Mouse (Mus musculus): ENCODE results near the gene Zfp821. TPM values are rescaled to one million over a fixed set of nuclear protein-coding genes. Genes with fewer than 3 reads are reported as not detected.

The Zfp821 gene
- polyA plus RNA-seq, 1 experiment: not detected

DNA sequence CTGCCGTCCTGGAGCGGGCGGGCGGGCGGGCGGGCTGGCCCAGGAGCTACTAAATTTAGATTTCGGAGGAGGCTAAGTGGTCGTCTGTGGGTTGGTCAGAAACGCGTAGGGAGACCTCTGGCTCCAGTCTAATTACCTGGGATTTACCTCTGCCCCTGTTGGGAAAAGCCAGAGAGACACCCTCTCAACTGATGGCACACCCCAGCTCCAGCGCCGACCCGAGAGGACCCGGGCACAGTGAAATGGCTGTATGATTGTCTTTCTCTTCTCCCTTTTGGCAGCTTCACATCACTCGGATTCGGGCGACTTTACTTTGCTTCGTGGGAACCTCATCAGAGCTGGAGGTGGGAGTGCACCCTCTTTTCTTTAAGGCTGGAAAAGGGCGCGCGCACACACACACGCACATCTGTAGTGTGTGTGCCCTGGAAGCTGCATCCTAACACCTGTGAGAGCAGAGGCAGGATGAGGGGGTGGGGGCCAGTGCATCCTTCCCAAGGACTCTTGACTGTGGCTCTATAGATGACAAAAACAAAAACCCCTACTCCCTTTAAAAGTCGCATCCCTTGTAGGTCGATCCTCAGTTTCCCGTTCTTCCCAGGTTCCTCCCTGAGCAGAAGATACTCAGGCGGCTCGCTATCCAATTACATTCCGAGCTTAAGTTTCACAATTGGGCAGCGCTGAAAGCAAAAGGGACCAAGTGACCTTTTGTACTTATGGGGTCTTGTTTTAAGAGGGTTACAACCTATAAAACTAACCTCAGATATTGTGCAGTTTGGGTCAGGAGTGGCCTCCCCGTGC lies 929 bp downstream of the Zfp821 start:
- Histone ChIP-seq H3K4me3 (ENCODE audit: insufficient read depth, low read depth, low read length) (peak overlapping the region; percentile 99), H3K4me1 (ENCODE audit: control insufficient read depth, insufficient read depth, low read length) (peaks cover 5% of the 10 kb centered on the region), H3K27ac (ENCODE audit: insufficient read depth, low read depth, low read length) (no peak overlapping the region)
- TF ChIP-seq CTCF (IDR thresholded peaks at IDR 0.05; ENCODE audit: insufficient read depth, low read depth, low read length) (peak; percentile 24; the same call in 1 of the 2 replicates), POLR2A (IDR thresholded peaks at IDR 0.05; ENCODE audit: insufficient read depth, low read depth, low read length) (no peak)
- 2% methylated on average over 30 of the region's 30 CpGs for WGBS

GRCm38 (mm10) chr8:109706874-109707237 lies 1.5 kb downstream of the Zfp821 start:
- 3% methylated on average over 2 of the region's 2 CpGs for WGBS
- TF ChIP-seq CTCF (IDR thresholded peaks at IDR 0.05; ENCODE audit: insufficient read depth, low read depth, low read length) (peak; percentile 70; the same call in 1 of the 2 replicates), POLR2A (IDR thresholded peaks at IDR 0.05; ENCODE audit: insufficient read depth, low read depth, low read length) (no peak)
- Histone ChIP-seq H3K4me3 (ENCODE audit: insufficient read depth, low read depth, low read length) (no peak overlapping the region), H3K4me1 (ENCODE audit: control insufficient read depth, insufficient read depth, low read length) (peaks cover 5% of the 10 kb centered on the region), H3K27ac (ENCODE audit: insufficient read depth, low read depth, low read length) (no peak overlapping the region)

- 93% methylated on average over 4 of the region's 4 CpGs for WGBS
- Histone ChIP-seq H3K4me3 (ENCODE audit: insufficient read depth, low read depth, low read length) (no peak overlapping the region), H3K4me1 (ENCODE audit: control insufficient read depth, insufficient read depth, low read length) (peaks cover 5% of the 10 kb centered on the region), H3K27ac (ENCODE audit: insufficient read depth, low read depth, low read length) (no peak overlapping the region)
- TF ChIP-seq POLR2A (IDR thresholded peaks at IDR 0.05; ENCODE audit: insufficient read depth, low read depth, low read length) (no peak), CTCF (IDR thresholded peaks at IDR 0.05; ENCODE audit: insufficient read depth, low read depth, low read length) (no peak)
Measured at GRCm38 (mm10) chr8:109707921-109708320, 2.6 kb downstream of the Zfp821 start.

- no peak overlapping the region for H3K27ac ChIP-seq (ENCODE audit: insufficient read depth, low read depth, low read length)
- H3K4me3 ChIP-seq (ENCODE audit: insufficient read depth, low read depth, low read length): no peak overlapping the region
- H3K4me1 ChIP-seq (ENCODE audit: control insufficient read depth, insufficient read depth, low read length): no peaks in the 10 kb centered on the region
- WGBS: 67% methylated on average over 1 of the region's 1 CpGs
- TF ChIP-seq POLR2A (IDR thresholded peaks at IDR 0.05; ENCODE audit: insufficient read depth, low read depth, low read length) (no peak), CTCF (IDR thresholded peaks at IDR 0.05; ENCODE audit: insufficient read depth, low read depth, low read length) (no peak)
Measured at GRCm38 (mm10) chr8:109712521-109712920, 7.2 kb downstream of the Zfp821 start.

DNA sequence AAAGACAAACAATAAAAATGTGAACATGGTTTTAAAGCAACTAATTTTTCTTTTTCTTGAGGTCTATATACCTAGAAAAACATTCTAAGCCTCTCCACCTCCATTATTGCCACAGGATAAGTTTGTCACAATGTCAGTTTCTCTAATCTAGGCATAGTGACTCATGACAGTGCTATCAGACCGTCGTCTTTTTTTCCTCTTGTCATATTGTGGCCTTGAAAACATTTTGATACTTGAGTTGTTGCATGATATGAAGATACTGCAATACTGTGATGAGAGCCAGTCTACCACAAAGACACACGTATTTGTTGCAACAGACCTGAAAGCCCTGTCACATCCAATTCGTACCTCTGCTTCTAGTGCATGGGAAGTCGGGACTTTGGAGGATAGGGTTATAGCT lies 9.6 kb downstream of the Zfp821 start:
- Histone ChIP-seq H3K27ac (ENCODE audit: insufficient read depth, low read depth, low read length) (no peak overlapping the region), H3K4me3 (ENCODE audit: insufficient read depth, low read depth, low read length) (no peak overlapping the region), H3K4me1 (ENCODE audit: control insufficient read depth, insufficient read depth, low read length) (no peaks in the 10 kb centered on the region)
- 95% methylated on average over 5 of the region's 5 CpGs for WGBS
- TF ChIP-seq POLR2A (IDR thresholded peaks at IDR 0.05; ENCODE audit: insufficient read depth, low read depth, low read length) (no peak), CTCF (IDR thresholded peaks at IDR 0.05; ENCODE audit: insufficient read depth, low read depth, low read length) (no peak)

DNA sequence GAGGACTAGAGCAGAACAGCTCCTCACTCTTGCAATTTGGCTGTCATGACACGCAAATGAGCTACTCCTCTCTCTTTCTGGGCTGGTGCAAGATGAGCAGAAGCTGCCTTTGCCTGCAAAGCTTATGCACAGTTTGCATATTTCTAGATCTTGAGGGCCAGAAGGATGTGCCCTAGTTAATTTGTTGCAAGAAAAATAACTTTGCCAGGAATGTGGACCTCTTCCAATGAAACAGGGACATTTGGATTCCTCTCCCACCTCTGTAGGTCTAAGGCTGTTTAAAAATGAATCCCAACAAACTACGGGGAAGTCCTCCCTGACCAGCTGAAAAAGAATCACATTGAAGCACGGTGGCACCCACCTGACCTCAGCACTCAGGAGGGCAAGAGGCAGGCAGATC lies 19.8 kb downstream of the Zfp821 start:
- TF ChIP-seq CTCF (IDR thresholded peaks at IDR 0.05; ENCODE audit: insufficient read depth, low read depth, low read length) (no peak), POLR2A (IDR thresholded peaks at IDR 0.05; ENCODE audit: insufficient read depth, low read depth, low read length) (no peak)
- WGBS: 86% methylated on average over 3 of the region's 3 CpGs
- H3K4me3 ChIP-seq (ENCODE audit: insufficient read depth, low read depth, low read length): no peak overlapping the region
- no peak overlapping the region for H3K27ac ChIP-seq (ENCODE audit: insufficient read depth, low read depth, low read length)
- H3K4me1 ChIP-seq (ENCODE audit: control insufficient read depth, insufficient read depth, low read length): no peaks in the 10 kb centered on the region

GRCm38 (mm10) chr8:109731012-109731411 lies 25.7 kb downstream of the Zfp821 start:
- H3K4me1 ChIP-seq (ENCODE audit: control insufficient read depth, insufficient read depth, low read length): peaks cover 8% of the 10 kb centered on the region; the same call in 1 of the 2 replicates
- WGBS: 69% methylated on average over 3 of the region's 3 CpGs
- H3K4me3 ChIP-seq (ENCODE audit: insufficient read depth, low read depth, low read length): no peak overlapping the region
- TF ChIP-seq POLR2A (IDR thresholded peaks at IDR 0.05; ENCODE audit: insufficient read depth, low read depth, low read length): no peak
- no peak for TF ChIP-seq CTCF (IDR thresholded peaks at IDR 0.05; ENCODE audit: insufficient read depth, low read depth, low read length)
- no peak overlapping the region for H3K27ac ChIP-seq (ENCODE audit: insufficient read depth, low read depth, low read length)

DNA sequence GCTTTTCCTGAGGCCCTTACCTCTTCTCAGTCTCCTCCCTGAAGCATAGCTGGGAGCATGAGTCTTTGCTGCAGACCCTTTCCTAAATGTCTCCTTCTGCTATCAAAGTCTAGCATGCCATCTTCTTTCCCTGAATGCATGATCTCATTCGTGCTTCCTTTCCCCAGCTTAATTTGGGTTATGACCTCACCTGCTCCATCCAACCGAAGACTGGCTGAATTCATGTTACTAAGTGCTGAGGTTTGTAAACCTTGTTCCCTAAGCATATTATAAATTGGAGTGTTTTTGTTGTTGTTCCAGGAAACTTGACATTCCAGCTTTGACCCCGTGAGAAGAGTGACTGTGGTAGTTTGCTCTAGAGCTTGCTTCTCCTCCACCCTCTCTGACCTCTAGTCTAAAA lies 28.7 kb downstream of the Zfp821 start:
- TF ChIP-seq CTCF (IDR thresholded peaks at IDR 0.05; ENCODE audit: insufficient read depth, low read depth, low read length) (no peak), POLR2A (IDR thresholded peaks at IDR 0.05; ENCODE audit: insufficient read depth, low read depth, low read length) (no peak)
- Histone ChIP-seq H3K27ac (ENCODE audit: insufficient read depth, low read depth, low read length) (no peak overlapping the region), H3K4me3 (ENCODE audit: insufficient read depth, low read depth, low read length) (no peak overlapping the region), H3K4me1 (ENCODE audit: control insufficient read depth, insufficient read depth, low read length) (peaks cover 10% of the 10 kb centered on the region; the same call in 1 of the 2 replicates)
- WGBS: 72% methylated on average over 3 of the region's 3 CpGs

DNA sequence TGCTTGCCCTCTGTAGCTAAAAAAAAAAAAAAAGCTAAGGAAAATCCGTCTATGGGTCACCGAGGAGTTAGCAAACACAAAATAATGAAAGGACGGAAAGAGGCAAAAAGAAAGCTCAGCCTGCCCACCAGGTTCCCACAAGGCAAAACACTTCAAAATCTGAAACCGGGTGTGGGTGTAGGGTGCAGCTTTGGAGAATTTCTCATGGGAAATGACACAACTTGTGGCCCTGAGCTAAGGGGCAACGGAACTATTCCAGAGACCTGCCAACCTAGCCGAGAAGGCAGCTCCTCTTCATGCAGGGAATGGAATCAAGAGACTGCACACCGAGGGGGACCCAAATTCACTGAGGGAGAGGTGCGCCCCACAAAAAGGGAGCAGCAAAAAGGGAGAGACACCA lies 31.5 kb downstream of the Zfp821 start:
- WGBS: under 1% methylated on average over 8 of the region's 8 CpGs
- TF ChIP-seq CTCF (IDR thresholded peaks at IDR 0.05; ENCODE audit: insufficient read depth, low read depth, low read length): 0 out of 2 replicates have a peak, but pooled peaks have one; percentile 19
- no peak for TF ChIP-seq POLR2A (IDR thresholded peaks at IDR 0.05; ENCODE audit: insufficient read depth, low read depth, low read length)
- Histone ChIP-seq H3K27ac (ENCODE audit: insufficient read depth, low read depth, low read length) (no peak overlapping the region), H3K4me3 (ENCODE audit: insufficient read depth, low read depth, low read length) (peak overlapping the region; percentile 86), H3K4me1 (ENCODE audit: control insufficient read depth, insufficient read depth, low read length) (peaks cover 5% of the 10 kb centered on the region; the same call in 1 of the 2 replicates)
